Mouse (Mus musculus) megakaryocyte, embryonic 14.5 days (primary cell): ENCODE results near the gene Pja2. TPM values are rescaled to one million over a fixed set of nuclear protein-coding genes. Genes with fewer than 3 reads are reported as not detected.
"Not testable (repeated sequence)": the region's sequence is repeated elsewhere in the genome, so short reads cannot be mapped to it uniquely, and the experiment has no call there.

Source experiments
- H3K27me3 ChIP-seq: replicated peaks from 2 replicates; pipeline ENCODE3; 2012; ENCODE audit warnings: inconsistent platforms
- H3K36me3 ChIP-seq: replicated peaks from 2 replicates; pipeline ENCODE3; 2012; ENCODE audit warnings: low read length, inconsistent platforms, mixed read lengths
- H3K4me1 ChIP-seq: 2 replicates; pipeline ENCODE4 v1.6.1; 2012; ENCODE audit warnings: inconsistent platforms
- H3K4me3 ChIP-seq: replicated peaks from 2 replicates; pipeline ENCODE3; 2012; ENCODE audit warnings: moderate library complexity, mild to moderate bottlenecking, inconsistent platforms
- H3K9me3 ChIP-seq: 2 replicates; pipeline ENCODE4 v1.6.1; 2012; ENCODE audit warnings: inconsistent platforms
- FLI1 ChIP-seq: IDR thresholded peaks from 2 replicates; pipeline ENCODE4 v1.6.1; 2012; ENCODE audit warnings: low read length, inconsistent platforms, mixed read lengths
- GATA1 ChIP-seq: IDR thresholded peaks from 3 replicates; pipeline ENCODE4 v1.6.1; 2012; ENCODE audit warnings: mixed read lengths, low read length, inconsistent platforms, borderline replicate concordance
- polyA plus RNA-seq: library from polyadenylated mRNA; stranded (reverse); fragments of >175 nt; gene quantifications from 2 replicates; pipeline ENCODE4 v1.2.3, GENCODE M21; 2012; ENCODE audit warnings: low replicate concordance; ENCODE audit not compliant: insufficient read depth

The Pja2 gene
- polyA plus RNA-seq, 1 experiment = 1.4 TPM

DNA sequence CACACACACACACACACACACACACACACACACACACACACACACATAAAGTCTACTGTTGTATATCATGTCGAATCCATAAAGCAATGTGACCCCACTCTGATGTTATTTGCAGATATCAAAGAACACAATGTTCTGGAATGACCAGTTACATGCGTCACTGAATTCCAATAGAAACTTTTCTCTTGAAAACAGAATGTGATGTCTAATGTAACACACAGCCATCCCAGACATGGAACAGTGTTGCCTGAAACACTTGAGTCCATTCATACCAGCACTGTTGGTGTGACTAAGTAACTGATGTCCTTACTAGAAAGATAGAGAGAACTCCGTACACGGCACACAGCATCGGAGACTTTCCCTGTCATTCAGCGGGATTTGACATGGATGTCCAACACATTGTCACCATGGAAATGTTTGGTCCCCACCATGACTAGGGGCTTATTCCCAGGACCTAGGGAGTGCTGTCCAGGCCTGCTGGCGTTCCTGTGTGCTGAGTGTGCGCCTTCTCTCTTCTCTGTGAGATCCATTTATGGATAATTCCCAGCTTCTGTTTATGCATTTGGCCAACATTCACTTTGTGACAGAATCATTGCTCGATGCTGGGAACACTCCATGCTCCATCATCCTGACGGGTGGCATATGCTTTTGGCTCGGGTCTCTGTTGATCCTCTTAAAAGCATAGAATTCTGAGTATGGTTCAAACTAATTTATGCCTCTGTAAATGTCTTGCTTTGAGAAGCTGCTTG lies 90.0 kb downstream of the Pja2 start:
- H3K9me3 ChIP-seq = no peaks in the 10 kb centered on the region
- peaks cover 3% of the 10 kb centered on the region for H3K27me3 ChIP-seq
- no peaks in the 10 kb centered on the region for H3K36me3 ChIP-seq
- no peaks in the 10 kb centered on the region for H3K4me1 ChIP-seq
- TF ChIP-seq FLI1 (no peak), GATA1 (no peak)
- no peak overlapping the region for H3K4me3 ChIP-seq

- Histone ChIP-seq H3K9me3 (no peaks in the 10 kb centered on the region), H3K36me3 (no peaks in the 10 kb centered on the region), H3K4me3 (no peak overlapping the region), H3K4me1 (peaks cover 9% of the 10 kb centered on the region), H3K27me3 (no peaks in the 10 kb centered on the region)
- TF ChIP-seq GATA1 = no peak
- TF ChIP-seq FLI1 = no peak
Observed at GRCm38 (mm10) chr17:64232134-64232533, 99.6 kb downstream of the Pja2 start.

- H3K9me3 ChIP-seq, H3K27me3 ChIP-seq, H3K4me1 ChIP-seq, H3K36me3 ChIP-seq, H3K4me3 ChIP-seq: not testable (repeated sequence)
Observed at GRCm38 (mm10) chr17:64231637-64232036, 100.1 kb downstream of the Pja2 start.

- H3K4me1 ChIP-seq = peaks cover 9% of the 10 kb centered on the region
- TF ChIP-seq GATA1 (no peak), FLI1 (no peak)
- H3K9me3 ChIP-seq = no peaks in the 10 kb centered on the region
- H3K27me3 ChIP-seq = no peaks in the 10 kb centered on the region
- no peak overlapping the region for H3K4me3 ChIP-seq
- no peaks in the 10 kb centered on the region for H3K36me3 ChIP-seq
Observed at GRCm38 (mm10) chr17:64231172-64231571, 100.5 kb downstream of the Pja2 start.
